Mouse (Mus musculus): ENCODE results near the gene Mcidas. TPM values are rescaled to one million over a fixed set of nuclear protein-coding genes. Genes with fewer than 3 reads are reported as not detected.

The Mcidas gene
- polyA plus RNA-seq, 1 experiment = not detected

DNA sequence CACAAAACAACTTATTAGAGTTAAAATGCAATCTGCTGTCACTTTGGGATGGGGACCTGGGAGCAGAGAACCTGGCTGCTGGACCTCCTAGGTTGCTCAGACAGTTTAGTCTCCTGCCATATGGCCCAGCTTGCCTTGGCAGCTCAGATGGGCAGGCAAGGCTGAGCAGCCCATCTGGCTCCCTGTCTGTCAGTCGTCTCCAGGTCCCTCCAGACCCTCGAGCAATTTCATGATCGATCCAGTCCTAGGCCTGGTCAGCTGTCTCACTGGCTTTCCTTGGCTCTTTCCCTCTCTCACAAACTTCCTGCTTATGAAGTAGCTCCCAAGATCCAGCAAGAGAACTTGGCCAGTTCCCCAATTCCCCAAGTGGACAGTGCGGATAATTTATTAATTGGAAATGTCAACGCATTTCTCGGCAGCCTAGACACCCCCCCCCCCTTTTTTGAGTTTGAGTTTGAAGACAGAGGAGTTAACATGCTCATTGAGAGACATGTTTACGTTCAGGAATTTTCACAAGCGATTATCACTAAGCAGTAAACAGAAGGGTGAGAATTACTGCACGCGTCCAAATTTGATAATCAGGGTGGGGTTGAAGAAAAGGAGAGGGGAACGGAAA is 40.7 kb downstream of the Mcidas start:
- Histone ChIP-seq H3K4me1 (ENCODE audit: control insufficient read depth, insufficient read depth, low read length) (peaks cover 6% of the 10 kb centered on the region), H3K27ac (ENCODE audit: insufficient read depth, low read depth, low read length) (no peak overlapping the region), H3K4me3 (ENCODE audit: insufficient read depth, low read length) (peak overlapping the region; percentile 62)
- TF ChIP-seq POLR2A (IDR thresholded peaks at IDR 0.05; ENCODE audit: borderline replicate concordance, low read depth, low read length) (no peak), CTCF (IDR thresholded peaks at IDR 0.05; ENCODE audit: low read depth, low read length) (no peak)

DNA sequence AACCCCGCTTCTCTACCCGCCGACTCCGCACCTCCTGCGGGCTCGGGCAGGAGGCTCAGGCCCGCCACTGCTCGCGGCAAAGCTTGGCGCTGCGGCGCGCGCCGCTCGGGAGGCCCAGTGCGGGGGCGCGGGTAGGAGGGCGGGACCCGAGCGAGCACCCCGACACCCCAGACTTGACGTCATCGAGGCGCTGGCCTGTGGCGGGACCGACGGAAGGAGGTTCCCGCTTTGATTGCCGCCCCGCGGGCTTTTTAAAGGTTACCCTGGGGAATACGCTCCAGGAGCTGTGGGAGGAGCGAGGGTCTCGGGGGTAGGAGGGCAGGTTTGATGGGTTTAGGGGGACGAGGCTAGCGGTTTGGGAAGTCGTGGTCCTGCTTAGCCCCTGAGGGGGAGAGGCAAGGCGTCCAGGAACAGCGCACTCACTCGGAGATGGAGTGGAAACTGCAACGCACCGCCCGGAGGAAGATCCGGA is 41.3 kb downstream of the Mcidas start, which contains the start of gene Cdc20b:
TSS of gene Cdc20b (plus strand) at position 162 of the 472 bp plus-strand sequence.
- no peak within 1 kb of the TSS for H3K27ac ChIP-seq (ENCODE audit: insufficient read depth, low read depth, low read length)
- H3K4me3 ChIP-seq (ENCODE audit: insufficient read depth, low read length) = peak within 1 kb of the TSS; percentile 62
- TF ChIP-seq POLR2A (IDR thresholded peaks at IDR 0.05; ENCODE audit: borderline replicate concordance, low read depth, low read length) (no peak), CTCF (IDR thresholded peaks at IDR 0.05; ENCODE audit: low read depth, low read length) (no peak)
- H3K4me1 ChIP-seq (ENCODE audit: control insufficient read depth, insufficient read depth, low read length) = peaks cover 6% of the 10 kb centered on the region

DNA sequence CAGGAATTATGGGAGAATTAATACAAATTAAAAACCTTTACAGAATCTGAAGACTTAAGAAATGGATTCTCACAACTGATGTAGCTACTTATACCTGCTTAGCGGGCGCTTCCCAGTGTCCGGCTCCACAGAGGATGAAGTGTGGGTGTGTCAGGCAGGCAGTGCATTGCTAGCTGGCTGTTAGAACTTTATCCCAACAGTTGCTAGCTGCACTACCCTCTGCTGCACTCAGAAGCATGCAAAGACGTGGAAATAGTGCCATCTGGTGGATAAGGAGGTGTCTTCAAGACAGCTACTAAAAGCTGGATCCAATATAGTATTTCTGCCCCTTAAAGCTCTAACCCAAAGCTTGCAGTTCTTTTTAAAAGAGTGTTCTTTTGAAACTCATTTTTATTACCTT is 42.2 kb downstream of the Mcidas start:
- TF ChIP-seq POLR2A (IDR thresholded peaks at IDR 0.05; ENCODE audit: borderline replicate concordance, low read depth, low read length) (no peak), CTCF (IDR thresholded peaks at IDR 0.05; ENCODE audit: low read depth, low read length) (no peak)
- Histone ChIP-seq H3K4me1 (ENCODE audit: control insufficient read depth, insufficient read depth, low read length) (peaks cover 6% of the 10 kb centered on the region), H3K27ac (ENCODE audit: insufficient read depth, low read depth, low read length) (no peak overlapping the region), H3K4me3 (ENCODE audit: insufficient read depth, low read length) (no peak overlapping the region; the same call in 1 of the 2 replicates)

DNA sequence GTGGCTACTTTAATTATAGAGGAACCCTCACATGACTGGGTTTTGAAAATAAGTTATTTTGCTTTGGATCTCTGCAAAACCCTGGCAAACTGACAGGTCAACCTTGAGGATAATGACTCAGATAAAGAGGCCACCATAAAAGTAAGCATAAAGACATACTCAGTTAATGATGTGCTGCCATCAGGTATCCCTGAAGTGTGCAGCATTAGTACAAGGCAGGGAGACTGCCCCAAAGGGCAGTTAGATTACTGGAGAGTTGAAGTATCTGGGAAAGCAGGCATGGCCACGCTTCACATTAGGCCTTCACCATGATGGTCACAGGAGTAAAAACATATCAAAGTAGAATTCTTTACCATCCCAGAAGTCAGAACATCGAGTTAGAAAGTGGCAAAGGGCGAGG is 51.2 kb downstream of the Mcidas start:
- TF ChIP-seq POLR2A (IDR thresholded peaks at IDR 0.05; ENCODE audit: borderline replicate concordance, low read depth, low read length) = no peak
- Histone ChIP-seq H3K4me3 (ENCODE audit: insufficient read depth, low read length) (no peak overlapping the region), H3K4me1 (ENCODE audit: control insufficient read depth, insufficient read depth, low read length) (no peaks in the 10 kb centered on the region), H3K27ac (ENCODE audit: insufficient read depth, low read depth, low read length) (no peak overlapping the region)

DNA sequence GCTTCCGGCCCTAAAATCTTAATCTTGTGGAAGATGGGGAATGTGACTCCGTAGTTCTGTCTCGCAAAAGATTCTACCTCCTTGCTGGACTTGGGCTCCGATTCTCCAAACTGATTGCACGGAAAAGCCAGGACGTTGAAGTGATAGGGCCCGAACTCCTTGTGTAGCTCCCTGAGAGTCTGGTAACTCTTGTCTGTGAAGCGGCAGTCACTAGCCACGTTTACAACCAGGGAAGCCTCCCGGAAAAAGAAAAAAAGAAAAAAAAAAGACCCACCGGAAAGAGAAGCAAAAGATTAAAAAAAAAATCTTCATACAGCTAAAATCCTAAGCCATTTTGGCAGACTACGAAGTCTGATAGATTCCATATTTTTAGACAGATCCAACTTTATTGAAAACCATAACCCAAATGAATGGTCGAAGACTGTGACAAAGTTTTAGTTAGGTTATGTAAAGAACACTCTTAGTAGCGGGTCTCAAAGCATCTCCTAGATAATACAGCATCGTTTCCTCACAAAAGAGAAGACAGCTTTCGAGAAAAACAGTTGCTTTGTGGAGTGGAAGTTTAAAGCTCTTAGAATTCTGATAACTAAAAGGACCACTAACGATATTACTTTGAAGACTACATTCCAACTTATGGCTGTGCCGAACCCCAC is 51.9 kb downstream of the Mcidas start:
- Histone ChIP-seq H3K27ac (ENCODE audit: insufficient read depth, low read depth, low read length) (no peak overlapping the region), H3K4me1 (ENCODE audit: control insufficient read depth, insufficient read depth, low read length) (no peaks in the 10 kb centered on the region), H3K4me3 (ENCODE audit: insufficient read depth, low read length) (no peak overlapping the region)
- TF ChIP-seq CTCF (IDR thresholded peaks at IDR 0.05; ENCODE audit: low read depth, low read length) (no peak), POLR2A (IDR thresholded peaks at IDR 0.05; ENCODE audit: borderline replicate concordance, low read depth, low read length) (no peak)

DNA sequence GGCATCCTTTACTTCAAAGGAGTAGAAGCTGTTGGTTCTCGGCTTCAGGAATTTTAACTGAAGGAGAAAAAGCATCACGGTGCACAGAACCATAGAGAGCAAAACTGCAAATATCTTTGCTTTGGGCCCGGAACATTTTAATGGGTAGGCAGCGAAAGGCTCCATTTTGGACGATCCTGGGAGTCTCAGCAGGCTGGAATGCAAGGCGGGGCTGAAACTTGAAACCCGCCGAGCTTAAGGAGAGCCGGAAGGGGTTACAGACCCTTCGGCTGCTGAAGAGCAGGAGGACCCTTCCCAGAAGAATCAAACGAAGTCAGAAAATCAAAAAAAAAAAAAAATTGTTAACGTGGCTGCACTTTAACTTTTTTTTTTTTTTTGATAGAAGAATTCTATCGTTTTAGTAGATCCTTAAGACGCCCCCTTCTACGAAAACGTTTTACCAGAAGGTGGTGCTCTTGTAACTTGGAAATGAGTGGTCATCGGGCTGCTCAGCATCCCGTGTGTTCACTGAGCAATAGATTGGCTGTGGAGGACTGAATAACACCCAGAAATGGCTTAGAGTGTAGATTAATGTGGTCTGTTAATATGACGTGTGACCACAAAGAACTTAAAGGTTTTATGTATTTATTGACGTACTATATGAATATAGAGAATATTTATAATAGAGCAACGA is 52.7 kb downstream of the Mcidas start, which contains the start of gene Gpx8:
TSS of gene Gpx8 (minus strand) at position 200 of the 673 bp plus-strand sequence.
- Histone ChIP-seq H3K4me1 (ENCODE audit: control insufficient read depth, insufficient read depth, low read length) (no peaks in the 10 kb centered on the region), H3K4me3 (ENCODE audit: insufficient read depth, low read length) (no peak within 1 kb of the TSS; the same call in 1 of the 2 replicates), H3K27ac (ENCODE audit: insufficient read depth, low read depth, low read length) (no peak within 1 kb of the TSS)
- TF ChIP-seq POLR2A (IDR thresholded peaks at IDR 0.05; ENCODE audit: borderline replicate concordance, low read depth, low read length) = no peak
- TF ChIP-seq CTCF (IDR thresholded peaks at IDR 0.05; ENCODE audit: low read depth, low read length) = no peak

DNA sequence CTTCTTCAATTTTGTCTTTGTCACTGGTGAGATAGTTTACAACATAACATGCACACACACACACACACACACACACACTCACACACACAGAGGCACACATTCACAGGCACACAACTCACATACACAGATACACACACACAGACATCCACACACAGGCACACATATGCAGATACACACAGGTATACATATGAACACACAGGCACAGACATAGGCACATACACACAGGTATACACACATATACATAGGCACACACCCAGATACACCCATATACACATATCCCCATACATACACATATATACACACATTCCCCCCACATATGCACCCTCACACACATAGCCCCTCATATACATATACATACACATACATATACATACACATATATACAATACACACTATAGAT is 53.4 kb downstream of the Mcidas start:
- H3K27ac ChIP-seq (ENCODE audit: insufficient read depth, low read depth, low read length) = no peak overlapping the region
- H3K4me3 ChIP-seq (ENCODE audit: insufficient read depth, low read length) = no peak overlapping the region
- no peak for TF ChIP-seq POLR2A (IDR thresholded peaks at IDR 0.05; ENCODE audit: borderline replicate concordance, low read depth, low read length)
- TF ChIP-seq CTCF (IDR thresholded peaks at IDR 0.05; ENCODE audit: low read depth, low read length) = no peak
- 0 out of 2 replicates have a peak, but pooled peaks cover 3% of the 10 kb centered on the region for H3K4me1 ChIP-seq (ENCODE audit: control insufficient read depth, insufficient read depth, low read length)

DNA sequence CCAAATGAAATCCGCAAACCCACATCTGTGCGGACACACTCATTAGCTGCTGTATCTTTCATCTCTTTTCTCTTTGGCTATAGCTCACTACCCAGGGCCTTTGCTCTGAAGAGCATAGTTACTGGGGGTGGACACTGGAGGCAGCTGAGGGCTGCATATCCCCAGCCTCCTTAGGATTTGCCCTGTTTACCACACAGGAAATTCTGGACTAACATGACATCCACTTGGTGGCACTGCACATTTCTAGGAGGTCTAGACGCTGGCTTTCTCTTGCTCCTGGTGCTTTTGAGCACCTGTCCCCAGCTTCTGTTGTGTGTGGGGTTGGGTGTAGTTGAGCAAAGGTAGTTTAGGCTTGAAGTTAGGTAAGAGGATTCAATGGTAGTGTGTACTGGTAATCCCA is 54.0 kb downstream of the Mcidas start:
- TF ChIP-seq POLR2A (IDR thresholded peaks at IDR 0.05; ENCODE audit: borderline replicate concordance, low read depth, low read length) = no peak
- TF ChIP-seq CTCF (IDR thresholded peaks at IDR 0.05; ENCODE audit: low read depth, low read length) = no peak
- no peak overlapping the region for H3K27ac ChIP-seq (ENCODE audit: insufficient read depth, low read depth, low read length)
- no peak overlapping the region for H3K4me3 ChIP-seq (ENCODE audit: insufficient read depth, low read length)
- 0 out of 2 replicates have a peak, but pooled peaks cover 3% of the 10 kb centered on the region for H3K4me1 ChIP-seq (ENCODE audit: control insufficient read depth, insufficient read depth, low read length)

Other genes with a start within 250 kb of the Mcidas start
- 1.2 and 1.8 TPM in 2 replicates for gene Plpp1, start 193.1 kb upstream of the Mcidas start, polyA plus RNA-seq (2012; ENCODE audit: insufficient read depth, insufficient read length, missing spikeins)
- 31.7 and 42.0 TPM in 2 replicates for gene Mtrex, start 66.4 kb upstream of the Mcidas start, polyA plus RNA-seq (2012; ENCODE audit: insufficient read depth, insufficient read length, missing spikeins)
- 6.8 and 7.1 TPM in 2 replicates for gene Dhx29, start 66.4 kb upstream of the Mcidas start, polyA plus RNA-seq (2012; ENCODE audit: insufficient read depth, insufficient read length, missing spikeins)
- gene Ccno, start 6.0 kb upstream of the Mcidas start, polyA plus RNA-seq (2012; ENCODE audit: insufficient read depth, insufficient read length, missing spikeins) = not detected in 2 replicates
- not detected in 2 replicates for gene Cdc20b, start 41.3 kb downstream of the Mcidas start, polyA plus RNA-seq (2012; ENCODE audit: insufficient read depth, insufficient read length, missing spikeins)
- 1.1 TPM in 1 of 2 replicates, not detected in the other for gene Gpx8, start 52.6 kb downstream of the Mcidas start, polyA plus RNA-seq (2012; ENCODE audit: insufficient read depth, insufficient read length, missing spikeins)
- gene Gzma, start 107.1 kb downstream of the Mcidas start, polyA plus RNA-seq (2012; ENCODE audit: insufficient read depth, insufficient read length, missing spikeins) = not detected in 2 replicates
- gene Esm1, start 215.8 kb downstream of the Mcidas start, polyA plus RNA-seq (2012; ENCODE audit: insufficient read depth, insufficient read length, missing spikeins) = not detected in 2 replicates
- not detected in 2 replicates for gene Gzmk, start 232.1 kb downstream of the Mcidas start, polyA plus RNA-seq (2012; ENCODE audit: insufficient read depth, insufficient read length, missing spikeins)

Measured in bone marrow macrophage, adult 2 months (primary cell).